Mouse (Mus musculus): ENCODE measurements around the gene Hs2st1.

The Hs2st1 gene

GRCm38 (mm10) chr3:144494838-144495237 is 75.1 kb downstream of the Hs2st1 start:
- DNase-seq: no peak

GRCm38 (mm10) chr3:144488787-144489186 is 81.2 kb downstream of the Hs2st1 start:
- no peak for DNase-seq

GRCm38 (mm10) chr3:144480595-144480994 is 89.4 kb downstream of the Hs2st1 start:
- DNase-seq: no peak

GRCm38 (mm10) chr3:144478427-144478794 is 91.6 kb downstream of the Hs2st1 start:
- no peak for DNase-seq

- no peak for DNase-seq
These were observed 92.1 kb downstream of the Hs2st1 start for GRCm38 (mm10) chr3:144477707-144478426.

GRCm38 (mm10) chr3:144475891-144476290 is 94.1 kb downstream of the Hs2st1 start:
- no peak for DNase-seq

- DNase-seq: no peak
These were observed 95.3 kb downstream of the Hs2st1 start for GRCm38 (mm10) chr3:144474726-144475125.

- no peak for DNase-seq
These were observed 98.0 kb downstream of the Hs2st1 start for GRCm38 (mm10) chr3:144471954-144472353.

- DNase-seq: no peak
These were observed 99.1 kb downstream of the Hs2st1 start for GRCm38 (mm10) chr3:144470901-144471300.

- DNase-seq: no peak
These were observed 102.5 kb downstream of the Hs2st1 start for GRCm38 (mm10) chr3:144467521-144467920.

- no peak for DNase-seq
These were observed 103.8 kb downstream of the Hs2st1 start for GRCm38 (mm10) chr3:144466108-144466678.

- no peak for DNase-seq
These were observed 107.3 kb downstream of the Hs2st1 start for GRCm38 (mm10) chr3:144462679-144463078.

- no peak for DNase-seq
These were observed 109.7 kb downstream of the Hs2st1 start for GRCm38 (mm10) chr3:144460183-144460788.

GRCm38 (mm10) chr3:144459285-144459697 is 110.7 kb downstream of the Hs2st1 start:
- no peak for DNase-seq

GRCm38 (mm10) chr3:144453701-144454430 is 116.1 kb downstream of the Hs2st1 start:
- DNase-seq: peak; percentile 28

- DNase-seq: no peak
These were observed 121.0 kb downstream of the Hs2st1 start for GRCm38 (mm10) chr3:144448977-144449376.

- DNase-seq: no peak
These were observed 122.1 kb downstream of the Hs2st1 start for GRCm38 (mm10) chr3:144447917-144448316.

- DNase-seq: no peak
These were observed 123.8 kb downstream of the Hs2st1 start for GRCm38 (mm10) chr3:144446081-144446634.

GRCm38 (mm10) chr3:144437871-144438398 is 132.0 kb downstream of the Hs2st1 start:
- no peak for DNase-seq

- DNase-seq: no peak
These were observed 133.9 kb downstream of the Hs2st1 start for GRCm38 (mm10) chr3:144436076-144436475.

GRCm38 (mm10) chr3:144435281-144435680 is 134.7 kb downstream of the Hs2st1 start:
- DNase-seq: no peak

- DNase-seq: no peak
These were observed 135.7 kb downstream of the Hs2st1 start for GRCm38 (mm10) chr3:144434276-144434675.

- DNase-seq: no peak
These were observed 136.9 kb downstream of the Hs2st1 start for GRCm38 (mm10) chr3:144433039-144433438.
